Mouse (Mus musculus): ENCODE results near the gene Polr2f. TPM values are rescaled to one million over a fixed set of nuclear protein-coding genes. Genes with fewer than 3 reads are reported as not detected.

Polr2f gene
- polyA plus RNA-seq, 1 experiment from 2014 or later = 315 TPM

GRCm38 (mm10) chr15:79108421-79109320, 32.1 kb upstream of the Polr2f start, which contains the start of gene Micall1:
Micall1 (plus strand) TSS chr15:79108898.
- Histone ChIP-seq H3K4me3 (ENCODE audit: low read depth, low read length) (peak within 1 kb of the TSS; percentile 90), H3K9me3 (ENCODE audit: low read depth, low read length) (no peaks in the 10 kb centered on the region), H3K27ac (ENCODE audit: low read depth) (peak within 1 kb of the TSS; percentile 83), H3K9ac (peak within 1 kb of the TSS; percentile 87), H3K4me2 (peak within 1 kb of the TSS; percentile 98), H3K4me1 (ENCODE audit: insufficient read depth) (peaks cover 15% of the 10 kb centered on the region), H3K27me3 (ENCODE audit: insufficient read depth, low read length) (no peaks in the 10 kb centered on the region), H3K36me3 (ENCODE audit: insufficient read depth) (no peaks in the 10 kb centered on the region)
- ATAC-seq (ENCODE audit: insufficient read depth) = peak; percentile 80
- no peak for TF ChIP-seq CTCF (IDR thresholded peaks at IDR 0.05; ENCODE audit: low read depth)
- 1% methylated on average over 78 of the region's 85 CpGs for WGBS
- DNase-seq = peak; percentile 64

GRCm38 (mm10) chr15:79109321-79109934, 31.4 kb upstream of the Polr2f start:
- H3K9ac ChIP-seq = peak overlapping the region; percentile 87
- TF ChIP-seq CTCF (IDR thresholded peaks at IDR 0.05; ENCODE audit: low read depth) = no peak
- H3K27ac ChIP-seq (ENCODE audit: low read depth) = peak overlapping the region; percentile 83
- peak overlapping the region; percentile 90 for H3K4me3 ChIP-seq (ENCODE audit: low read depth, low read length)
- H3K36me3 ChIP-seq (ENCODE audit: insufficient read depth) = peaks cover 4% of the 10 kb centered on the region; the same call in 1 of the 2 replicates
- ATAC-seq (ENCODE audit: insufficient read depth) (peak; percentile 53), DNase-seq (peak; percentile 31)
- H3K9me3 ChIP-seq (ENCODE audit: low read depth, low read length) = no peaks in the 10 kb centered on the region
- H3K4me2 ChIP-seq = peak overlapping the region; percentile 98
- H3K4me1 ChIP-seq (ENCODE audit: insufficient read depth) = peaks cover 15% of the 10 kb centered on the region
- under 1% methylated on average over 46 of the region's 46 CpGs for WGBS
- no peaks in the 10 kb centered on the region for H3K27me3 ChIP-seq (ENCODE audit: insufficient read depth, low read length)

GRCm38 (mm10) chr15:79110031-79110430, 30.8 kb upstream of the Polr2f start:
- Histone ChIP-seq H3K27ac (ENCODE audit: low read depth) (no peak overlapping the region), H3K36me3 (ENCODE audit: insufficient read depth) (peaks cover 10% of the 10 kb centered on the region), H3K4me3 (ENCODE audit: low read depth, low read length) (peak overlapping the region; percentile 90), H3K27me3 (ENCODE audit: insufficient read depth, low read length) (no peaks in the 10 kb centered on the region), H3K4me2 (peak overlapping the region; percentile 98), H3K4me1 (ENCODE audit: insufficient read depth) (peaks cover 15% of the 10 kb centered on the region), H3K9ac (peak overlapping the region; percentile 87; the same call in 1 of the 2 replicates), H3K9me3 (ENCODE audit: low read depth, low read length) (no peaks in the 10 kb centered on the region)
- DNase-seq (no peak), ATAC-seq (ENCODE audit: insufficient read depth) (no peak)
- 16% methylated on average over 9 of the region's 9 CpGs for whole genome bisulfite sequencing
- TF ChIP-seq CTCF (IDR thresholded peaks at IDR 0.05; ENCODE audit: low read depth) = no peak

- Histone ChIP-seq H3K9me3 (ENCODE audit: low read depth, low read length) (no peaks in the 10 kb centered on the region), H3K9ac (peak overlapping the region; percentile 87; the same call in 1 of the 2 replicates), H3K27ac (ENCODE audit: low read depth) (no peak overlapping the region), H3K36me3 (ENCODE audit: insufficient read depth) (peaks cover 15% of the 10 kb centered on the region), H3K27me3 (ENCODE audit: insufficient read depth, low read length) (no peaks in the 10 kb centered on the region), H3K4me3 (ENCODE audit: low read depth, low read length) (peak overlapping the region; percentile 90), H3K4me2 (peak overlapping the region; percentile 98), H3K4me1 (ENCODE audit: insufficient read depth) (peaks cover 15% of the 10 kb centered on the region)
- TF ChIP-seq CTCF (IDR thresholded peaks at IDR 0.05; ENCODE audit: low read depth) = no peak
- WGBS = 54% methylated on average over 2 of the region's 2 CpGs
- DNase-seq (no peak), ATAC-seq (ENCODE audit: insufficient read depth) (no peak)
Measured at GRCm38 (mm10) chr15:79110528-79110927, 30.3 kb upstream of the Polr2f start.

GRCm38 (mm10) chr15:79111774-79112173, 29.0 kb upstream of the Polr2f start:
- H3K4me2 ChIP-seq = peak overlapping the region; percentile 98; the same call in 1 of the 2 replicates
- H3K27me3 ChIP-seq (ENCODE audit: insufficient read depth, low read length) = no peaks in the 10 kb centered on the region
- H3K9me3 ChIP-seq (ENCODE audit: low read depth, low read length) = no peaks in the 10 kb centered on the region
- ATAC-seq (ENCODE audit: insufficient read depth) = no peak
- WGBS = 44% methylated on average over 4 of the region's 4 CpGs
- peak overlapping the region; percentile 30; the same call in 1 of the 2 replicates for H3K27ac ChIP-seq (ENCODE audit: low read depth)
- H3K4me1 ChIP-seq (ENCODE audit: insufficient read depth) = peaks cover 15% of the 10 kb centered on the region
- no peak for TF ChIP-seq CTCF (IDR thresholded peaks at IDR 0.05; ENCODE audit: low read depth)
- H3K9ac ChIP-seq = no peak overlapping the region
- H3K4me3 ChIP-seq (ENCODE audit: low read depth, low read length) = no peak overlapping the region
- H3K36me3 ChIP-seq (ENCODE audit: insufficient read depth) = peaks cover 25% of the 10 kb centered on the region
- DNase-seq = peak; percentile 77

GRCm38 (mm10) chr15:79115276-79115675, 25.5 kb upstream of the Polr2f start:
- WGBS = 55% methylated on average over 5 of the region's 5 CpGs
- H3K4me3 ChIP-seq (ENCODE audit: low read depth, low read length) = no peak overlapping the region
- H3K36me3 ChIP-seq (ENCODE audit: insufficient read depth) = peaks cover 53% of the 10 kb centered on the region
- H3K4me1 ChIP-seq (ENCODE audit: insufficient read depth) = peaks cover 11% of the 10 kb centered on the region
- H3K9ac ChIP-seq = no peak overlapping the region
- no peak for ATAC-seq (ENCODE audit: insufficient read depth)
- no peaks in the 10 kb centered on the region for H3K27me3 ChIP-seq (ENCODE audit: insufficient read depth, low read length)
- no peak for DNase-seq
- no peak for TF ChIP-seq CTCF (IDR thresholded peaks at IDR 0.05; ENCODE audit: low read depth)
- no peak overlapping the region for H3K4me2 ChIP-seq
- no peaks in the 10 kb centered on the region for H3K9me3 ChIP-seq (ENCODE audit: low read depth, low read length)
- no peak overlapping the region for H3K27ac ChIP-seq (ENCODE audit: low read depth)

GRCm38 (mm10) chr15:79119491-79119890, 21.3 kb upstream of the Polr2f start:
- Histone ChIP-seq H3K4me2 (no peak overlapping the region), H3K4me1 (ENCODE audit: insufficient read depth) (no peaks in the 10 kb centered on the region), H3K4me3 (ENCODE audit: low read depth, low read length) (no peak overlapping the region), H3K9me3 (ENCODE audit: low read depth, low read length) (no peaks in the 10 kb centered on the region), H3K27me3 (ENCODE audit: insufficient read depth, low read length) (no peaks in the 10 kb centered on the region), H3K9ac (no peak overlapping the region), H3K27ac (ENCODE audit: low read depth) (no peak overlapping the region), H3K36me3 (ENCODE audit: insufficient read depth) (peaks cover 83% of the 10 kb centered on the region)
- 80% methylated on average over 9 of the region's 9 CpGs for WGBS
- DNase-seq (no peak), ATAC-seq (ENCODE audit: insufficient read depth) (no peak)
- no peak for TF ChIP-seq CTCF (IDR thresholded peaks at IDR 0.05; ENCODE audit: low read depth)

Data from lung, embryonic 14.5 days (tissue).